In the genomic region with DNA sequence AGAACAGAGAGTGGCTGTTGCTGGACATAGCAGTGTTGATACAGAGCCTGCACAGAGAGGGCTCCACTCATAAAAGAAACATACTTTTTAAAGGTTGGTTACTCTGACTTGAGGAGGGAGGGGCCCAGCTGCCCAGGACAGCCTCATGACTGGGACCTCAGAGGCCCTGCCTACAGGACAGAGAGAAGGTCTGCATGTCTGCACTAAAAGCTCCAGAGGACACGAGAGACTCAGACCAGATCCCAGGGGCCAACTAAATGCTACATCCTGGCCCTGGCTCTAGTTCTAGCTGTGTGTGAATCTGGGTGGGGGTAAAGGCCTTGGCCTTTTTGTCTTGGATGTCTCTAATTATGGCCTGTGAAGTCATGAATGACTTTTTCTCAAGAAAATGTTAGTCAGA, we compare ENCODE assay signal across 11 mouse cellular contexts.
A peak's percentile ranks its signal among the peaks of the same experiment; 100 is the strongest.
DNase-seq lines count a peak whose midpoint lies in the region; ATAC-seq and TF ChIP-seq lines count a peak whose summit lies in the region.
"Had no signal": no experiment of that assay in that cellular context is flagged by ENCODE, and none has a peak within 500 bp of the region (broad histone marks: within the 10 kb centered on the region; RNA-seq: fewer than 3 reads in every experiment).

No protein-coding gene starts in this region.

- H3K27ac ChIP-seq in heart, embryonic 12.5 days (ENCODE audit: poor library complexity, severe bottlenecking) = peak overlapping the region; percentile 70
- H3K27ac ChIP-seq in midbrain, embryonic 10.5 days (replicated peaks) = 0 out of 2 replicates have a peak overlapping the region, but pooled peaks have one; percentile 17
- H3K27ac ChIP-seq in midbrain, embryonic 15.5 days = no peak overlapping the region
- H3K27ac ChIP-seq in heart, postnatal 0 days (ENCODE audit: low read depth) = peak overlapping the region; percentile 59
- H3K27ac ChIP-seq: liver, embryonic 14.5 days had no signal

- H3K4me3 ChIP-seq in heart, embryonic 12.5 days = no peak overlapping the region
- H3K4me3 ChIP-seq in midbrain, embryonic 10.5 days = no peak overlapping the region
- no peak overlapping the region for H3K4me3 ChIP-seq in midbrain, embryonic 15.5 days
- H3K4me3 ChIP-seq in heart, postnatal 0 days (ENCODE audit: low read depth, low read length) = no peak overlapping the region

- whole genome bisulfite sequencing in heart, embryonic 12.5 days = 28% methylated on average over 1 of the region's 1 CpGs
- WGBS in midbrain, embryonic 10.5 days = 71% methylated on average over 1 of the region's 1 CpGs
- WGBS in midbrain, embryonic 15.5 days = 74% methylated on average over 1 of the region's 1 CpGs
- 24% methylated on average over 1 of the region's 1 CpGs for WGBS in heart, postnatal 0 days

- no peak overlapping the region for H3K4me2 ChIP-seq in heart, embryonic 12.5 days
- no peak overlapping the region for H3K4me2 ChIP-seq in midbrain, embryonic 15.5 days
- no peak overlapping the region for H3K4me2 ChIP-seq in heart, postnatal 0 days (ENCODE audit: low read depth, low read length)

- ATAC-seq in heart, embryonic 12.5 days (ENCODE audit: insufficient number of reproducible peaks, low FRiP score) = no peak
- ATAC-seq in midbrain, embryonic 15.5 days (replicated peaks) = no peak
- 0 out of 2 replicates have a peak, but pooled peaks have one; percentile 19 for ATAC-seq in heart, postnatal 0 days (ENCODE audit: insufficient read depth, low read depth)
- ATAC-seq: forebrain, embryonic 14.5 days had no signal

- TF ChIP-seq EP300 in heart, postnatal 0 days (IDR thresholded peaks at IDR 0.05; ENCODE audit: low read depth) = no peak

- peaks cover 99% of the 10 kb centered on the region for H3K4me1 ChIP-seq in heart, embryonic 12.5 days (replicated peaks)
- peaks cover 59% of the 10 kb centered on the region for H3K4me1 ChIP-seq in midbrain, embryonic 10.5 days
- peaks cover 23% of the 10 kb centered on the region for H3K4me1 ChIP-seq in midbrain, embryonic 15.5 days
- H3K4me1 ChIP-seq in heart, postnatal 0 days (ENCODE audit: control insufficient read depth, insufficient read depth) = peaks cover 92% of the 10 kb centered on the region

- no peaks in the 10 kb centered on the region for H3K27me3 ChIP-seq in heart, embryonic 12.5 days (replicated peaks)
- H3K27me3 ChIP-seq in midbrain, embryonic 10.5 days (ENCODE audit: low read depth, poor library complexity, severe bottlenecking) = no peaks in the 10 kb centered on the region
- no peaks in the 10 kb centered on the region for H3K27me3 ChIP-seq in midbrain, embryonic 15.5 days (replicated peaks)
- no peaks in the 10 kb centered on the region for H3K27me3 ChIP-seq in heart, postnatal 0 days (ENCODE audit: control insufficient read depth, insufficient read depth, low read length)

- H3K36me3 ChIP-seq in heart, embryonic 12.5 days = peaks cover 3% of the 10 kb centered on the region; the same call in 1 of the 2 replicates
- no peaks in the 10 kb centered on the region for H3K36me3 ChIP-seq in midbrain, embryonic 10.5 days
- H3K36me3 ChIP-seq in midbrain, embryonic 15.5 days (replicated peaks) = no peaks in the 10 kb centered on the region
- H3K36me3 ChIP-seq in heart, postnatal 0 days (replicated peaks; ENCODE audit: control insufficient read depth, insufficient read depth, low read length) = no peaks in the 10 kb centered on the region

- TF ChIP-seq CTCF in heart, postnatal 0 days (IDR thresholded peaks at IDR 0.05; ENCODE audit: low read depth) = no peak

- no peak for DNase-seq in heart, postnatal 4 days
- DNase-seq in midbrain, embryonic 10.5 days (ENCODE audit: low spot score) = no peak
- no peak for DNase-seq in heart, postnatal 0 days (ENCODE audit: low spot score)
- peak; percentile 70 for DNase-seq in skeletal muscle tissue, adult 2 months (ENCODE audit: low read depth, low spot score)
- no peak for DNase-seq in cerebellum, adult 18-20 months
- DNase-seq: cerebellum, adult 8-10 months; kidney, postnatal 10 days had no signal

- no peaks in the 10 kb centered on the region for H3K9me3 ChIP-seq in heart, embryonic 12.5 days (replicated peaks)
- no peaks in the 10 kb centered on the region for H3K9me3 ChIP-seq in midbrain, embryonic 10.5 days (replicated peaks)
- H3K9me3 ChIP-seq in midbrain, embryonic 15.5 days = no peaks in the 10 kb centered on the region
- H3K9me3 ChIP-seq in heart, postnatal 0 days (replicated peaks; ENCODE audit: control insufficient read depth, low read length) = no peaks in the 10 kb centered on the region

- H3K9ac ChIP-seq in heart, embryonic 12.5 days = peak overlapping the region; percentile 44; the same call in 1 of the 2 replicates
- no peak overlapping the region for H3K9ac ChIP-seq in midbrain, embryonic 15.5 days
- peak overlapping the region; percentile 23; the same call in 1 of the 2 replicates for H3K9ac ChIP-seq in heart, postnatal 0 days (replicated peaks; ENCODE audit: low read depth, low read length)
